In genomic region chr1:157256562-157256961, GRCm38 (mm10) we compare ENCODE assay signal across 8 mouse cellular contexts.
DNase-seq lines count a peak whose midpoint lies in the region; ATAC-seq and TF ChIP-seq lines count a peak whose summit lies in the region.

No protein-coding gene starts in this region.

- no peaks in the 10 kb centered on the region for H3K36me3 ChIP-seq in liver, adult 2 months (ENCODE audit: control insufficient read depth, insufficient read depth, low read length)
- H3K36me3 ChIP-seq in liver, embryonic 12.5 days = no peaks in the 10 kb centered on the region
- H3K36me3 ChIP-seq in embryonic facial prominence, embryonic 12.5 days = no peaks in the 10 kb centered on the region
- H3K36me3 ChIP-seq in heart, embryonic 11.5 days (ENCODE audit: control insufficient read depth, insufficient read depth, low read length) = no peaks in the 10 kb centered on the region
- no peaks in the 10 kb centered on the region for H3K36me3 ChIP-seq in neural tube, embryonic 13.5 days

- H3K4me2 ChIP-seq in liver, embryonic 12.5 days = no peak overlapping the region
- no peak overlapping the region for H3K4me2 ChIP-seq in embryonic facial prominence, embryonic 12.5 days (replicated peaks)
- H3K4me2 ChIP-seq in heart, embryonic 11.5 days = peak overlapping the region; percentile 48
- no peak overlapping the region for H3K4me2 ChIP-seq in neural tube, embryonic 13.5 days

- peak overlapping the region; percentile 52 for H3K4me3 ChIP-seq in liver, adult 2 months (ENCODE audit: insufficient read depth, low read depth, low read length)
- H3K4me3 ChIP-seq in liver, embryonic 12.5 days = no peak overlapping the region
- H3K4me3 ChIP-seq in embryonic facial prominence, embryonic 12.5 days = no peak overlapping the region
- H3K4me3 ChIP-seq in heart, embryonic 11.5 days (ENCODE audit: low read depth, low read length) = 0 out of 2 replicates have a peak overlapping the region, but pooled peaks have one; percentile 10
- H3K4me3 ChIP-seq in neural tube, embryonic 13.5 days = no peak overlapping the region

- 15% methylated on average over 4 of the region's 4 CpGs for WGBS in liver, adult 2 months
- WGBS in liver, embryonic 12.5 days (ENCODE audit: insufficient replicate concordance) = 63% methylated on average over 4 of the region's 4 CpGs
- 19% methylated on average over 4 of the region's 4 CpGs for WGBS in embryonic facial prominence, embryonic 12.5 days
- WGBS in heart, embryonic 11.5 days (ENCODE audit: insufficient replicate concordance) = 14% methylated on average over 4 of the region's 4 CpGs
- 25% methylated on average over 4 of the region's 4 CpGs for WGBS in neural tube, embryonic 13.5 days

- H3K27ac ChIP-seq in liver, adult 2 months (replicated peaks; ENCODE audit: insufficient read depth, low read depth, low read length) = peak overlapping the region; percentile 58
- no peak overlapping the region for H3K27ac ChIP-seq in liver, embryonic 12.5 days
- H3K27ac ChIP-seq in embryonic facial prominence, embryonic 12.5 days = no peak overlapping the region
- peak overlapping the region; percentile 41; the same call in 1 of the 2 replicates for H3K27ac ChIP-seq in heart, embryonic 11.5 days (ENCODE audit: low read depth, low read length)
- no peak overlapping the region for H3K27ac ChIP-seq in neural tube, embryonic 13.5 days (replicated peaks)

- no peaks in the 10 kb centered on the region; the same call in 1 of the 2 replicates for H3K79me2 ChIP-seq in liver, adult 2 months (ENCODE audit: control insufficient read depth, insufficient read depth, low read length)

- ATAC-seq in liver, embryonic 12.5 days = no peak
- ATAC-seq in embryonic facial prominence, embryonic 12.5 days (ENCODE audit: insufficient number of reproducible peaks, insufficient read depth, low FRiP score, low TSS enrichment) = peak; percentile 64; the same call in 1 of the 2 replicates
- ATAC-seq in heart, embryonic 11.5 days (replicated peaks; ENCODE audit: insufficient number of reproducible peaks, low FRiP score, low TSS enrichment) = peak; percentile 74; the same call in 1 of the 2 replicates
- ATAC-seq in neural tube, embryonic 13.5 days (ENCODE audit: low read depth) = peak; percentile 76

- no peaks in the 10 kb centered on the region for H3K27me3 ChIP-seq in liver, adult 2 months (ENCODE audit: control insufficient read depth, insufficient read depth, low read length)
- no peaks in the 10 kb centered on the region for H3K27me3 ChIP-seq in liver, embryonic 12.5 days (replicated peaks)
- H3K27me3 ChIP-seq in embryonic facial prominence, embryonic 12.5 days = no peaks in the 10 kb centered on the region
- no peaks in the 10 kb centered on the region for H3K27me3 ChIP-seq in heart, embryonic 11.5 days (ENCODE audit: control insufficient read depth, insufficient read depth, low read length)
- H3K27me3 ChIP-seq in neural tube, embryonic 13.5 days = no peaks in the 10 kb centered on the region

- no peak for TF ChIP-seq CTCF in liver, adult 2 months (IDR thresholded peaks at IDR 0.05; ENCODE audit: low read depth, low read length)

- no peaks in the 10 kb centered on the region for H3K9me3 ChIP-seq in liver, embryonic 12.5 days (replicated peaks)
- no peaks in the 10 kb centered on the region for H3K9me3 ChIP-seq in embryonic facial prominence, embryonic 12.5 days
- no peaks in the 10 kb centered on the region for H3K9me3 ChIP-seq in heart, embryonic 11.5 days (replicated peaks; ENCODE audit: control insufficient read depth, low read length)
- no peaks in the 10 kb centered on the region for H3K9me3 ChIP-seq in neural tube, embryonic 13.5 days

- peak; percentile 47 for DNase-seq in liver, adult 2 months (ENCODE audit: extremely low read depth, low read depth, low spot score)
- DNase-seq in kidney, postnatal 4 days = peak; percentile 5 to 9
- DNase-seq in thymus, postnatal 36 days = no peak
- DNase-seq in ovary, adult 18-20 months (ENCODE audit: low spot score) = no peak

- no peak for TF ChIP-seq POLR2A in liver, adult 2 months (IDR thresholded peaks at IDR 0.05; ENCODE audit: extremely low read depth, insufficient read depth, low read length)

- peak overlapping the region; percentile 49 for H3K9ac ChIP-seq in liver, adult 2 months (ENCODE audit: low read depth, low read length)
- H3K9ac ChIP-seq in liver, embryonic 12.5 days = no peak overlapping the region
- H3K9ac ChIP-seq in embryonic facial prominence, embryonic 12.5 days = no peak overlapping the region
- no peak overlapping the region for H3K9ac ChIP-seq in heart, embryonic 11.5 days (ENCODE audit: low read depth, low read length)
- no peak overlapping the region for H3K9ac ChIP-seq in neural tube, embryonic 13.5 days

- H3K4me1 ChIP-seq in liver, adult 2 months (ENCODE audit: control insufficient read depth, insufficient read depth, low read length) = peaks cover 11% of the 10 kb centered on the region
- H3K4me1 ChIP-seq in liver, embryonic 12.5 days = no peaks in the 10 kb centered on the region
- H3K4me1 ChIP-seq in embryonic facial prominence, embryonic 12.5 days = no peaks in the 10 kb centered on the region
- H3K4me1 ChIP-seq in heart, embryonic 11.5 days (ENCODE audit: control insufficient read depth, insufficient read depth, low read length) = no peaks in the 10 kb centered on the region
- peaks cover 11% of the 10 kb centered on the region for H3K4me1 ChIP-seq in neural tube, embryonic 13.5 days (replicated peaks)

Comparison
In these comparisons a context has a peak if more than half of its experiments do, and no peak if none do; other contexts are left out.
1. H3K27ac ChIP-seq: peak in liver, adult 2 months (single experiment) and heart, embryonic 11.5 days (single experiment); none in liver, embryonic 12.5 days (single experiment), embryonic facial prominence, embryonic 12.5 days (single experiment) and neural tube, embryonic 13.5 days (single experiment).
2. H3K4me3 ChIP-seq: peak in liver, adult 2 months (single experiment) and heart, embryonic 11.5 days (single experiment); none in liver, embryonic 12.5 days (single experiment), embryonic facial prominence, embryonic 12.5 days (single experiment) and neural tube, embryonic 13.5 days (single experiment).
3. DNase-seq: peak in liver, adult 2 months (single experiment) and kidney, postnatal 4 days (2 of 2); none in thymus, postnatal 36 days (0 of 2) and ovary, adult 18-20 months (single experiment).